In the genomic region with DNA sequence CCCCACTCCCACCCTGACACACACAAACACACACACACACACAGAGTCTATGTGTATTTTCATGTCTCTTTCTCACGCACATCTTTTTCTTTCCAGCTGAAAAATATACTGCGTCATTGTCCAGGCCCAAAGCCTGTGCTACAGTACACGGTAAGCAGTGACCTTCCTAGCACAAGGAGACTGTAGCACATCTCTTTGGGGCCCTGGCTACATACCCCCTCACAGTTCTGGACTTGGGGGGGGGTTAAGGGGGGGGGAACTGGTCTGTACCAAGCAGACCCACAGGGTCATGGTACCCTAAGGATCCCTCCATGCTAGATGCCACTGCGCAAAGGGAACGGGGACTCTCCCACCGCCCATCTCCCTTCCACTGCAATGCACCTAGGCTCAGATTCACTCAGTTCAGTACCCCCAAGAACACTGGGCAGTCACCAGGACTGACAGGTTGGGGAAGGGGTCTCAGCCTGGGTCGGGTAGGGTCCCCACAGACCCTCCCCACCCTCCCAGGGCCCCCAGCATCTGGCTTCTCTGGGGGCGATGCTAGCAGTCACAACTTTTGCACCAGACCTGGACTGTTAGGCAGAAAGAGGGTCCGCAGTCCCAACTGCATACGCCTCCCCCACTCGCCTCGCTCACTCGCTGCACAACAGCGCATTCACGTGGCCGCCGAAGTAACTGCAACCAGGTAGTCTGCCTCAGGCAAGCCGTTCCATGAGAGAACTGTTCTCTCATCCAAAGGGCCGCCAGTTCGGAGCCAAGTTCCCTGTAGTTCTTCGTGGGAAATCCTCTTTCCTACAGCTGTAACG, we compare ENCODE assay signal across 8 mouse cellular contexts.
A peak's percentile ranks its signal among the peaks of the same experiment; 100 is the strongest.
DNase-seq lines count a peak whose midpoint lies in the region; ATAC-seq and TF ChIP-seq lines count a peak whose summit lies in the region.

No protein-coding gene starts in this region.

- no peak overlapping the region for H3K4me3 ChIP-seq in forebrain, embryonic 14.5 days (ENCODE audit: low read depth, low read length)
- H3K4me3 ChIP-seq in layer of hippocampus, adult 2 months: no peak overlapping the region
- H3K4me3 ChIP-seq in lung, embryonic 16.5 days (ENCODE audit: low read length): no peak overlapping the region

- no peak overlapping the region for H3K4me2 ChIP-seq in forebrain, embryonic 14.5 days (ENCODE audit: low read length)
- H3K4me2 ChIP-seq in lung, embryonic 16.5 days (ENCODE audit: low read depth, low read length): no peak overlapping the region

- no peak overlapping the region for H3K9ac ChIP-seq in forebrain, embryonic 14.5 days (ENCODE audit: low read length)
- H3K9ac ChIP-seq in lung, embryonic 16.5 days (ENCODE audit: low read length): no peak overlapping the region

- no peak overlapping the region for H3K27ac ChIP-seq in forebrain, embryonic 14.5 days (ENCODE audit: low read depth, low read length)
- H3K27ac ChIP-seq in layer of hippocampus, adult 2 months: no peak overlapping the region
- peak overlapping the region; percentile 59 for H3K27ac ChIP-seq in lung, embryonic 16.5 days (ENCODE audit: low read length)

- 20% methylated on average over 22 of the region's 22 CpGs for WGBS in forebrain, embryonic 14.5 days
- WGBS in lung, embryonic 16.5 days: 13% methylated on average over 22 of the region's 22 CpGs

- no peaks in the 10 kb centered on the region for H3K36me3 ChIP-seq in forebrain, embryonic 14.5 days (ENCODE audit: control insufficient read depth, insufficient read depth, low read length)
- no peaks in the 10 kb centered on the region for H3K36me3 ChIP-seq in lung, embryonic 16.5 days (ENCODE audit: control insufficient read depth, insufficient read depth, low read length)

- H3K9me3 ChIP-seq in forebrain, embryonic 14.5 days (replicated peaks; ENCODE audit: control insufficient read depth, low read length): no peaks in the 10 kb centered on the region
- H3K9me3 ChIP-seq in lung, embryonic 16.5 days (ENCODE audit: control insufficient read depth, low read length): no peaks in the 10 kb centered on the region

- DNase-seq in A20 (ENCODE audit: low read depth, low spot score): peak; percentile 53
- DNase-seq in brain, adult 2 months (ENCODE audit: low read depth, low spot score): peak; percentile 57
- peak; percentile 72 for DNase-seq in forebrain, embryonic 14.5 days (ENCODE audit: low spot score)
- peak; percentile 88 for DNase-seq in heart, postnatal 4 days
- peak; percentile 55 to 80 for DNase-seq in layer of hippocampus, adult 2 months (ENCODE audit: low spot score in 2 of 2)
- peak; percentile 74 for DNase-seq in ovary, postnatal 36 days (ENCODE audit: low spot score)
- DNase-seq in thymus, postnatal 25 days: peak; percentile 62

- no peaks in the 10 kb centered on the region for H3K27me3 ChIP-seq in forebrain, embryonic 14.5 days (replicated peaks; ENCODE audit: control insufficient read depth, insufficient read depth, low read length)
- H3K27me3 ChIP-seq in lung, embryonic 16.5 days (ENCODE audit: control insufficient read depth, insufficient read depth, low read depth, low read length): no peaks in the 10 kb centered on the region

- peak; percentile 78 for ATAC-seq in forebrain, embryonic 14.5 days
- ATAC-seq in lung, embryonic 16.5 days (ENCODE audit: low read depth): peak; percentile 64

- peaks cover 2% of the 10 kb centered on the region; the same call in 1 of the 2 replicates for H3K4me1 ChIP-seq in forebrain, embryonic 14.5 days (ENCODE audit: control insufficient read depth, insufficient read depth, low read length)
- H3K4me1 ChIP-seq in lung, embryonic 16.5 days (replicated peaks; ENCODE audit: control insufficient read depth, insufficient read depth, low read length): peaks cover 21% of the 10 kb centered on the region

- TF ChIP-seq CTCF in layer of hippocampus, adult 2 months (conservative IDR thresholded peaks at IDR 0.05): peak; percentile 87
